Mouse (Mus musculus) thymus, adult 2 months (tissue): ENCODE results near the gene Prss12.
"Not testable (repeated sequence)": the region's sequence is repeated elsewhere in the genome, so short reads cannot be mapped to it uniquely, and the experiment has no call there.

ENCODE experiments used
- CTCF ChIP-seq: fragments of 200-500 bp; IDR thresholded peaks from 2 replicates; pipeline ENCODE4 v1.5.1; 2012; ENCODE audit warnings: mild to moderate bottlenecking, control low read depth, low read length, moderate library complexity, borderline replicate concordance; ENCODE audit not compliant: control insufficient read depth, poor library complexity, insufficient read depth; ENCODE audit errors: extremely low read depth
- POLR2A ChIP-seq: fragments of 200-500 bp; IDR thresholded peaks from 2 replicates; pipeline ENCODE4 v1.6.1; 2012; ENCODE audit warnings: mild to moderate bottlenecking, low read length, control low read depth, moderate library complexity; ENCODE audit not compliant: control insufficient read depth, poor library complexity, insufficient read depth; ENCODE audit errors: extremely low read depth

- TF ChIP-seq POLR2A, CTCF: not testable (repeated sequence)
Observed at GRCm38 (mm10) chr3:123501798-123502197, 55.1 kb downstream of the Prss12 start.
